In the genomic region with DNA sequence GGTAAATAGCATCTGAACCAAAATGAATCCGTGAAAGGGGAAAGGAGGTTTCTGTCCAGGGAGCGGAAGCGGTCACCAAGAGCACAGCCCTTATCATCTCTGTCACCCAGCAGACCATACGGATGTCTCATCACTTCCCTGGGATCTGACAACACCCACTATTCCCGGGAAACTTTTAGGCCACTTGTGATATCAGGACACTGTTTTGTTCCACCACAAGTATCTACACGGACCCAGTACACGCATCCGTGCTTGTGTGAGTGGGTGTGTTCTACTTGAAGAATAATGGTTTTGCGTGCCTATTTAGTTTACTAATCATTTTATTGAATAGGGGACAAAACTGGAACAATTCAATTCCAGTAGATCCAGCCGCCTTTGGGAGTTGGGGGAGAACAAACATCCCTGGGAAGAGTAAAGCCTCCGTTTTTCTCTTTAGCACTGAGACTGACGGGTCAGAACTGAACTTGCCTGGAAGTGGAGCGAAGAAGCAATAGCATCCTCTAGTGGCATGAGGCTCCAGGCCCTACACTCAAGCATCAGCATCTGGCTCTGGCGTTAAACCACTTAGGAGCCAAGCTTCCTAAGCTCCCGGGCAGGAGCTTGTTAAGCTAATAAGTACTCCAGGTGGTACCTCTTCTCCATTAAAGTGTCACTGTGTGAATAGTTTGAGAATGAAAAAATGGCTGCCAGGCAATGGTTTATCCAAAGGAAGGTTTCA, we compare ENCODE assay signal across 8 mouse cellular contexts. TPM values are rescaled to one million over a fixed set of nuclear protein-coding genes. Genes with fewer than 3 reads are reported as not detected.
DNase-seq lines count a peak whose midpoint lies in the region; ATAC-seq and TF ChIP-seq lines count a peak whose summit lies in the region.

No protein-coding gene starts in this region.

- no peak overlapping the region for H3K4me2 ChIP-seq in kidney, postnatal 0 days (ENCODE audit: low read length)
- no peak overlapping the region for H3K4me2 ChIP-seq in limb, embryonic 14.5 days (replicated peaks; ENCODE audit: low read depth, low read length, severe bottlenecking)

- H3K27me3 ChIP-seq in heart, embryonic 10.5 days (ENCODE audit: insufficient read depth, poor library complexity, severe bottlenecking) = no peaks in the 10 kb centered on the region
- no peaks in the 10 kb centered on the region for H3K27me3 ChIP-seq in kidney, postnatal 0 days (ENCODE audit: insufficient read depth, low read length)
- H3K27me3 ChIP-seq in limb, embryonic 14.5 days (ENCODE audit: control insufficient read depth, insufficient read depth, low read length) = no peaks in the 10 kb centered on the region

- TF ChIP-seq POLR2A in limb, embryonic 14.5 days (IDR thresholded peaks at IDR 0.05; ENCODE audit: borderline replicate concordance, extremely low read depth, insufficient read depth, insufficient read length) = no peak

- DNase-seq in ovary, postnatal 14 days (ENCODE audit: low spot score) = peak; percentile 13
- DNase-seq in ovary, postnatal 10 days (ENCODE audit: low spot score) = no peak
- DNase-seq in embryo, embryonic 10 days (ENCODE audit: low spot score) = peak; percentile 82
- DNase-seq in heart, embryonic 10.5 days (ENCODE audit: low spot score) = peak; percentile 77
- peak; percentile 80 for DNase-seq in kidney, postnatal 0 days (ENCODE audit: low spot score)
- peak; percentile 62 for DNase-seq in limb, embryonic 14.5 days (ENCODE audit: low spot score)
- DNase-seq in right cerebral cortex, adult 2 months (ENCODE audit: low spot score in 2 of 2) = peak; percentile 72 to 76

- H3K27ac ChIP-seq in heart, embryonic 10.5 days = no peak overlapping the region
- H3K27ac ChIP-seq in kidney, postnatal 0 days = no peak overlapping the region
- no peak overlapping the region for H3K27ac ChIP-seq in limb, embryonic 14.5 days (replicated peaks; ENCODE audit: low read depth, low read length)

- 31% methylated on average over 15 of the region's 15 CpGs for WGBS in heart, embryonic 10.5 days
- WGBS in kidney, postnatal 0 days = 59% methylated on average over 15 of the region's 15 CpGs
- WGBS in limb, embryonic 14.5 days = 58% methylated on average over 15 of the region's 15 CpGs

- TF ChIP-seq CTCF in kidney, postnatal 0 days (IDR thresholded peaks at IDR 0.05; ENCODE audit: low read depth) = peak; percentile 84

- H3K36me3 ChIP-seq in heart, embryonic 10.5 days = no peaks in the 10 kb centered on the region
- H3K36me3 ChIP-seq in kidney, postnatal 0 days (ENCODE audit: insufficient read depth, low read length) = no peaks in the 10 kb centered on the region
- no peaks in the 10 kb centered on the region for H3K36me3 ChIP-seq in limb, embryonic 14.5 days (ENCODE audit: control insufficient read depth, insufficient read depth, low read length)

- H3K9ac ChIP-seq in kidney, postnatal 0 days (ENCODE audit: low read depth, low read length) = no peak overlapping the region
- no peak overlapping the region for H3K9ac ChIP-seq in limb, embryonic 14.5 days (ENCODE audit: low read depth, low read length, severe bottlenecking)

- 0 out of 2 replicates have a peak overlapping the region, but pooled peaks have one; percentile 3 for H3K4me3 ChIP-seq in heart, embryonic 10.5 days
- no peak overlapping the region for H3K4me3 ChIP-seq in kidney, postnatal 0 days (replicated peaks; ENCODE audit: low read depth, low read length)
- no peak overlapping the region for H3K4me3 ChIP-seq in limb, embryonic 14.5 days (replicated peaks; ENCODE audit: low read length)

- no peaks in the 10 kb centered on the region for H3K9me3 ChIP-seq in heart, embryonic 10.5 days
- no peaks in the 10 kb centered on the region for H3K9me3 ChIP-seq in kidney, postnatal 0 days (replicated peaks; ENCODE audit: low read length)
- H3K9me3 ChIP-seq in limb, embryonic 14.5 days (ENCODE audit: control insufficient read depth, low read length) = no peaks in the 10 kb centered on the region

- ATAC-seq in kidney, postnatal 0 days (replicated peaks; ENCODE audit: low FRiP score, low read depth) = 0 out of 2 replicates have a peak, but pooled peaks have one; percentile 54
- peak; percentile 47; the same call in 1 of the 2 replicates for ATAC-seq in limb, embryonic 14.5 days (ENCODE audit: low FRiP score, low read depth)
- ATAC-seq in activated CD4-positive, CD25-positive, alpha-beta regulatory T cell, adult 4 months = no peak

- no peaks in the 10 kb centered on the region for H3K4me1 ChIP-seq in heart, embryonic 10.5 days
- H3K4me1 ChIP-seq in kidney, postnatal 0 days (replicated peaks; ENCODE audit: insufficient read depth, low read length) = no peaks in the 10 kb centered on the region
- H3K4me1 ChIP-seq in limb, embryonic 14.5 days (ENCODE audit: control insufficient read depth, insufficient read depth, low read length) = no peaks in the 10 kb centered on the region

RNA-seq across cellular contexts. Expression of a gene that starts 5.4 kb away (rescaled TPM):
- 0.09 and 0.11 TPM in 2 replicates for polyA plus RNA-seq in heart, embryonic 10.5 days (2016; fragmentation: Nextera tagmentation; extraction: Ambion mirVana)
- 0.32 and 0.50 TPM in 2 replicates for polyA plus RNA-seq in kidney, postnatal 0 days (2015; fragmentation: Nextera tagmentation; extraction: Ambion mirVana)
- polyA plus RNA-seq in limb, embryonic 14.5 days (2012; rRNA removed) = 0.05 and 0.26 TPM in 2 replicates
- polyA plus RNA-seq in limb, embryonic 14.5 days (2014; fragmentation: Nextera tagmentation; extraction: Ambion mirVana) = 0.11 and 0.28 TPM in 2 replicates
- not detected for polyA plus RNA-seq in activated CD4-positive, CD25-positive, alpha-beta regulatory T cell, adult 4 months (2017; shearing (Covaris generic))

RNA-seq across cellular contexts. Expression of a gene that starts 39.4 kb away (rescaled TPM):
- polyA plus RNA-seq in heart, embryonic 10.5 days (2016; fragmentation: Nextera tagmentation; extraction: Ambion mirVana) = 1.5 and 2.3 TPM in 2 replicates
- polyA plus RNA-seq in kidney, postnatal 0 days (2015; fragmentation: Nextera tagmentation; extraction: Ambion mirVana) = 1.4 and 2.2 TPM in 2 replicates
- polyA plus RNA-seq in limb, embryonic 14.5 days (2012; rRNA removed) = 0.76 and 0.98 TPM in 2 replicates
- polyA plus RNA-seq in limb, embryonic 14.5 days (2014; fragmentation: Nextera tagmentation; extraction: Ambion mirVana) = 0.54 and 1.3 TPM in 2 replicates
- polyA plus RNA-seq in activated CD4-positive, CD25-positive, alpha-beta regulatory T cell, adult 4 months (2017; shearing (Covaris generic)) = 10 to 100 TPM; 31.6 to 35.4 TPM

RNA-seq across cellular contexts. Expression of a gene that starts 47.5 kb away (rescaled TPM):
- 366 and 403 TPM in 2 replicates for polyA plus RNA-seq in heart, embryonic 10.5 days (2016; fragmentation: Nextera tagmentation; extraction: Ambion mirVana)
- 742 and 859 TPM in 2 replicates for polyA plus RNA-seq in kidney, postnatal 0 days (2015; fragmentation: Nextera tagmentation; extraction: Ambion mirVana)
- polyA plus RNA-seq in limb, embryonic 14.5 days (2012; rRNA removed) = 1,000 and 1,908 TPM in 2 replicates
- 812 and 865 TPM in 2 replicates for polyA plus RNA-seq in limb, embryonic 14.5 days (2014; fragmentation: Nextera tagmentation; extraction: Ambion mirVana)
- 1,000 to 10,000 TPM; 2,142 to 2,785 TPM for polyA plus RNA-seq in activated CD4-positive, CD25-positive, alpha-beta regulatory T cell, adult 4 months (2017; shearing (Covaris generic))

Comparison
In these comparisons a context has a peak if more than half of its experiments do, and no peak if none do; other contexts are left out.
1. RNA of a gene that starts 39.4 kb away (polyA plus RNA-seq): 31.6 to 35.4 TPM in activated CD4-positive, CD25-positive, alpha-beta regulatory T cell, adult 4 months; 1.5 to 2.3 TPM in heart, embryonic 10.5 days, 1.4 to 2.2 TPM in kidney, postnatal 0 days and 0.54 to 1.3 TPM in limb, embryonic 14.5 days; every median in the first group is over 10 times any median in the second.